Mouse (Mus musculus) thymus, postnatal 4 days (tissue): Measurements from ENCODE around the gene Ly75.

Experiments used
- DNase-seq: peaks from one replicate; pipeline ENCODE4 v3.0.0; 2021

Gene Ly75

DNA sequence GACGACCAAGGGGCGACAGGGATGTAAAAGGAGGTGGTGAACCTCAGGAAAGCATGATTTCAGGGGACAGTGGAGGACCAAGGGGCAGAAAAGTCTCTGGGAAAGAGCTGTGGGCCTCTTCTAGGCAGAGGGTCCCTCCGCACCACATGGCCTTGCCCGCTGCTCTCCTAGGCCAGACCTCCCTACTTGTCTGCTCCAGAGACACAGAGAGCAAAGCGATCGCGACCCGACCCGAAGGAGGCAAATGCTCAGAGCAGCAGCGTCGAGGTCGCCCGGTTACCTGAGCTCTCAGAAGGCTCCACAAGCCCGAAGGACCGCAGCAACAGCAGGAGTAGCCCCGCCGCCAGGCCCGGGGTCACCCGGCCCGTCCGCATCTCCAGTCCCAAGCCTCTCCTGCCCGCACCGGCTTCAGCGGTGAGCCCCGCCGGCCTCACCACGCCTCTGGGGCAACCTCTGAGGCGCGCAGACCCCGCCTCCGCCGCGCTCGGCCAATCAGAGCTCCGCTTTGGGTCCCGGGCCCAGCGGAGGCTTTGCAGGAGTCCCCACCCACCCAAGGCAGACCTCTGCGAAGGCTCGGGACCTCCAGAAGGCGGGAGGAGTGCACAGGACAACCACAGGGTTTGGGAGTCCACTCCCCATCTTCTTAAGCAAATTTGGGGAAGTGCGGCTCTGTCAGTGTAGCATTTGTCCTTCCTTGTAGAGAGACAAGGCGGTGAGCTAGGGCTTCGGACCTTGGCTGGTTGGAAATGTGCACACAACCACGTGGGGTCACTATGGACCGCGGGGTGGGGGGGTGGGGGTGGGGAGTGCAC is at the start of gene Ly75:
TSS of gene Ly75 (minus strand) at position 446 of the 812 bp plus-strand sequence.
- DNase-seq = peak; percentile 95

- DNase-seq = no peak
Measured at GRCm38 (mm10) chr2:60430315-60431021, 47.4 kb upstream of the Ly75 start.

- DNase-seq = peak; percentile 84
Measured at GRCm38 (mm10) chr2:60418075-60418474, 35.0 kb upstream of the Ly75 start.

GRCm38 (mm10) chr2:60414334-60414733 is 31.2 kb upstream of the Ly75 start:
- no peak for DNase-seq

DNA sequence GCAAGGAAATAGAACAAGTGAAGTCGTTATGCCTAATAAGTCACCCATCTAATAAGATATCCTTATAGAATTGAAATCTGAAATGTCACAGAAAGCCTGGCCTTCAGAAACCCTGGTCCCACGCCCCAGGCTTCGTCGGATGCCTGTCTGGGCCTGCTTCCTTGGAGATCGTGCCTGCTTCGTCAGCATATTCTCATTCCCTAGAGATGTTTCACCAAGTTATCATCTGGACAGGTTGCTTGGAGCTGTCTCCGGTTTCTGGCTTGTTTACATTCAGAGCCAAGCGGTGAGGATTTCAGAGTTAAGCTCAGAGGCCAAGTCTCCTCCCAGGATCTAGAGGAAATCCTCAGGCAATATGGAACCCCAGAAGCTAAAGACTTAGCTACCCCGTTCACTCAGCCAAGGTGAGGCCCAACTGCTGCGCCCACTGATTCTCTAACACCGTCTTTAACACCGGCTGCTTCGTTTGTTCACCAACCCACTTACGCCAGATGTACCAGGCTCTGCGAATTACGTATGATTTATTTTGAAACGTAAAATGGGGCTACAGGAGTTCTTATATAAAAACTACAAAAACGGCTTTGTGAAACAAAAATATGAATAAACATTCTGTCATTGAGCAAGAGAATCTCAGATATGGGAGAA is 30.0 kb upstream of the Ly75 start:
- no peak for DNase-seq

GRCm38 (mm10) chr2:60411181-60411580 is 28.1 kb upstream of the Ly75 start:
- DNase-seq = no peak

GRCm38 (mm10) chr2:60409989-60410763 is 27.1 kb upstream of the Ly75 start:
- no peak for DNase-seq

- DNase-seq = no peak
Measured at GRCm38 (mm10) chr2:60409194-60409593, 26.1 kb upstream of the Ly75 start.

DNA sequence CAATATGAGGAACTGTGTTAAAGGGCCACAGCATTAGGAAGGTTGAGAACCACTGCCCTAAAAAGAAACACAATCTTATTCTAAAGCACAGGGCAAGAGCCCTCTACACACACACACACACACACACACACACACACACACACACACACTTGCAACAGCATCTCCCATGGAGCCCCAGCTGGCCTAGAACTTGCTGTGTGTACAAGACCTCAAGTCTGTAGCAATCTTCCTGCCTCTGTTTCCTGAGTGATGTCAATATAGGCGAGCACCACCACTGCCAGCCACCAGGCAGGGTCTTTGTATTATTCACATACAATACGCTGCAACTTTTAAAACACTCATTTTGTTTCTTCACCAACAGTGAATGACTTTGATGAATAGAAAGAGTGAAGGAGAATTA is 24.3 kb upstream of the Ly75 start:
- no peak for DNase-seq

GRCm38 (mm10) chr2:60405431-60405830 is 22.3 kb upstream of the Ly75 start:
- no peak for DNase-seq

DNA sequence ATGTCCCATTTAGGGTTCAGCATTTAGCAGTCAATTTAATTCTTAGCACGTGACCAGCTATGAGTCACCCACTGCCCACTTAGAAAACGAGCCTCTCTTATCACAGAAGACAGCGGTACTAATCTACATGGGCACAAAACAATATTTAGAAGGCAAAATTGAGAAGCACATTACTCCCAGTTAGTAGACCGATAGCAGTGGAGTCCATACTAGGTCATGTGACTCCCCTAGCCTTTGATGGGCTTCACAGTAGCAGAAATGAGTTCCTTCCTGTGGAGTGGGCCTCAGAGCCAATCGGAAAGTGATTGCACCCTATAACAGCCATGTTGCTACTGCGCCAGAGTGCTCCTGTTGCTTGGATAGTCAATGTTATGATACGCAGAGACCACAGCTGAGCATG is 21.7 kb upstream of the Ly75 start:
- no peak for DNase-seq

DNA sequence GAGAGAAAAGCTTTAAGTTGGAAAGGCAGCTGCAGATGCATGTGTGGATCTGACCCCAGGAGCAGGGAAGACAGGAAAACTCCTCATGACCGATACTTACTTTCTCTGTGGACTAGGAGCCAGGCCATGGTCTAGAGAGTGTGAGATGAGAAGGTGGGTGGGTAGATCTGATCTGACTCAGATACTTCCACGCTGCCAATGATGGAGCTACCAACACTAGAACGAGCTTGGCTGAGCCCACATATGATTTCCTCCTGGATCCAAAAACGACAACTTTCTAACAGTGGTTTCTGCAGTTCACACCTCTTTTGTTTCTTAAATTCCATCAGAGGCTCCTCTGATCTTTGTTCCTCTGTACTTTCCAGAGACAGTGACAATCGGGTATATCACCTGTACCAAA is 18.6 kb upstream of the Ly75 start:
- DNase-seq = no peak

GRCm38 (mm10) chr2:60393786-60394185 is 10.7 kb upstream of the Ly75 start:
- no peak for DNase-seq

- no peak for DNase-seq
Measured at GRCm38 (mm10) chr2:60392286-60392685, 9.2 kb upstream of the Ly75 start.

DNA sequence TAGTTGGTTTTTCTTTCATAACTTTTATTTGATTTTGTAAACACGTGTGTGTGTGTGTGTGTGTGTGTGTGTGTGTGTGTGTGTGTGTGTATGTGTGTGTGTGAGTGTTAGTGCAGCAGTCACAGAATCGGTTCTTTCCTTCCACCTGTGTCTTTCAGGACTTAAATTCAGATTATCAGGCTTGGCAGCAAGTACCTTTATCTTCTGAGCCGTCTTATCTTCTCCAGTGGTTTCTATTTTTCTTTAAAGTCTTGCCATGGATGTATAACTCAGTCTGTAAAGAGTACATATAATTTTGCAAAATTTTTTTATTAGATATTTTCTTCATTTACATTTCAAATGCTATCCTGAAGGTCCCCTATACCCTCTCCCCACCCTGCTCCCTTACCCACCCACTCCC is 4.3 kb upstream of the Ly75 start:
- no peak for DNase-seq

DNA sequence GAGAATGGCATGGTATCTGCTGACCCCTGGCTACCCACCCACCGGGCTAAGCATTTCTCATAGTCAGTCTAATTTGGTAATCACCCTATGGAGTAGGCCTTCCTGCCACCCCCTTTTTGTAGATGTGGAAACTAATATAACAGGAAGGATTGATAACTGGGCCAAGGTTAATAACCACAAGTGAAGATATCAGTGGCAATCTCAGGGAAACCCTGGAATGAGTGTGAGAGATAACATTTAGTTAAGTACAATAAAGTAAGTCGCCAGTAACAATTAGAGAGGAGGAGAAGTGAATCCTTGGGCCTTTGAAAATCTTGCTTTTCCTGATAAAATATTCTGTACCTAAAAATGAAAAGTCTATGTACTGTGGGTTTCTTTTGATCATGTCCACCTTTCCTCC is 3.7 kb upstream of the Ly75 start:
- no peak for DNase-seq

DNA sequence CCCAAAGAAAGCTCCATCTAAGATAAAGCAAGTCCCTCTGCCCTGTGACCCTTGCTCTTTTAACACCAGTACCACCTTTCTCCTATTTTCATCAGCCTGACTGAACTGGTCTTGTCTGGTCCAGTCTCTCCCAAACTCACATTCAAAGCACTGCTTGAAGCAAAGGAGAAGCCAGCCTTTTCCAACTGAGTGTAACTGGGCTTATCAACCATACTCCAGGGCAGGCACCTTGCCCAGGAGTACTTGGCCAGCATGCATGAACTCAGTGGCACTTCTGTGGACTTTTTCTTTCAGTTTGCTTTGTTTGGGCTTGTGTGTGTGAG is 1.6 kb upstream of the Ly75 start:
- DNase-seq = peak; percentile 18

- DNase-seq = peak; percentile 45
Measured at GRCm38 (mm10) chr2:60384083-60384762, 1.1 kb upstream of the Ly75 start.

GRCm38 (mm10) chr2:60382346-60382745 is 757 bp downstream of the Ly75 start:
- DNase-seq = peak; percentile 15

DNA sequence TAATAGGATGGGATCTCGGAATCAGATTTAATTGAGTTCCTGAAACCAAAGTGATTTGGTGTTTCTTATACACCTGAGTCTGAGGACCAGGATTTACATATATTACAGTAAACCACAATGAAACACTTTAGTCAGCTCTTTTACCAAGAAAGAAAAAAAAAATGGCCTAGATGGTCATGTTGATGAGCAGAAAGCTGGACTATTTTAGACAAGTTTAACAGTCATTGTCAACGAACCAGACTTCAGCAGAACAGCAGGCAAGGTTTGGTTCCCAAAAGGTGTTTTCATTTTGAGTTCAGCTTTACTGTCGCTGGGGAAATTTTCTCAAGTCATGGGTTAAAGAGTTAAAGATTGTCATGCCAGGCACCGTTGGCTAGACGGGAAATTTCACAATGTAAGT is 5.8 kb downstream of the Ly75 start:
- DNase-seq = no peak

DNA sequence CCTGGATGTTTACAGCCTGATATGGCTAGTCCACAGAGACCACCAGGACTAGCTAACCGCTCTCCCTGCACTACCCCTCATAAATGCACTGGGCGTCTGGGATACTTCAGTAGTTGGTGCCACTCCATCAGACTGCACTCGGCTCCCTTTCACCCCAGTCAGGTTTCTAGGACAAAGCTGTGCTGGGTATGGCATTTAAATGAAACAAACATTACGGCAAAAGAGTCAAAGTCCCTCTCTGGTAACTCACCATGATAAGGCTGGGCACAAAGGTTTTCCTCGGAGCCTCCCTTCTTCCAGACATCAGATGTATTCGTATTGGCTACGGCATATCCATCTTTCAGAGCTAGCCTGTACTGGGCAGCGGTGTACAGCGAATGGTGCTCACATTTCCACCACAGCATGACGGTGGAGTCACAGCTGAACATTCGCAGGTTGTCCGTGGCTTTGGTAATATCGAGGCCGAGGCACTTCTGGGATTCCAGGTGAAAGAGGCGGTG is 7.4 kb downstream of the Ly75 start:
- DNase-seq = no peak

DNA sequence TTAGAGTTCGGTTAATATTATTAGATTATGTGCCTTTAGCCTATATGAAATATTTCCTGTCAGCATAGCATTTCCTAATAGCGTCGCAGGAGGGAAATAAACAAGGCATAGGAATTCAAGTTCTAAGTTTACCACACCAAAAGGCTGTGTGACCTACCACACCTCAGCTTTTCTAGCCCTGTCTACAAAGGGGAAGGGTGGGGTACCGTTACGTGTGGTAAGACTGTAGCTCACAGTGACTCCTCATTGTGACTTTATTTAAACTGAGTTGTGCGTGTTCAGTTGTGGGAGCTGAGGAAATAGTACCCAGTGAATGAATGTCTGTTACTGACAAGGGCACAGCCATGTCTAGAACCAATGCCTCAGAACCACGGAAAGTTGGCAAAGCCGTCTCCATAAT is 8.0 kb downstream of the Ly75 start:
- DNase-seq = no peak

- no peak for DNase-seq
Measured at GRCm38 (mm10) chr2:60370188-60370587, 12.9 kb downstream of the Ly75 start.
